Mouse (Mus musculus): ENCODE measurements around the gene Ncor2.

Ncor2 gene

GRCm38 (mm10) chr5:125127920-125128319 is 51.1 kb downstream of the Ncor2 start:
- WGBS = 100% methylated on average over 1 of the region's 1 CpGs

DNA sequence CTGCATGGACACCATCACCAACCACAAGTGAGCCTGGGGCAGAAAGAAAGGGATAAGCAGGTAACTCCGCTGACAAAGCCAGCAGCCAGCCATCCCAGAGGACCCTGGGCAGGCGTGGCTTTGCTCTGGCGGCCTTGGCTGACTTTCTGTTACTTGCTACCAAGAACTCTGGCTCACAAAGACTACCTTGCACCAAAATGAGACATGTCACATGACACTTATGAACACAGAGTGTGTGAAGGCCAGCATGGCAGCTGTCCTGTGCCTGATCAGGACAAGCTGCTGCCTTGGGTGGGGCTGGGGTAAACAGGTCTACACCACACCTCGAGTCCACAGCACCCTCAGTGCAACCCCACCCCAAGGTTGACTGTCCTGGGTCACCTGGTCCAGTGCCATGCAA is 51.6 kb downstream of the Ncor2 start:
- WGBS = 91% methylated on average over 4 of the region's 4 CpGs

- 80% methylated on average over 4 of the region's 4 CpGs for WGBS
These were observed 53.0 kb downstream of the Ncor2 start for GRCm38 (mm10) chr5:125125966-125126464.

DNA sequence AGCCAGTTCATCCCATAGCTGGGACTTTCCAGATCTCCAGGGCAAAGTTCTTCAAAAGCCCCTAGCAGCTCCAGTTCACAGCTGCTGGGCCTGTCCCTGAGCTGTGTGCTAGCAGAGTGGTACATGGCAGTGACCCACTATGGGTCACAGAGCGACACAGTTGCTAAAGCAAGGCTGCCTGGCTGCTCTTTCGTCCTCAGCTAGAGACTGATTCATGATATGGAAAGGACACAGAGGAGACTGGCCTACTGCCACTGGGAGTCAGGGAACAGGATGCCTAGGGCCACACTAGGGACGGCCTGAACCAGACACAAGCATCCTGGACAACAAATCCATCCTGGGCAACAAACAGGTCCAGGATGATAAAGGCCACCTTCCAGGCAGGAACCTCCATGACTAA is 53.8 kb downstream of the Ncor2 start:
- WGBS = 62% methylated on average over 3 of the region's 3 CpGs

DNA sequence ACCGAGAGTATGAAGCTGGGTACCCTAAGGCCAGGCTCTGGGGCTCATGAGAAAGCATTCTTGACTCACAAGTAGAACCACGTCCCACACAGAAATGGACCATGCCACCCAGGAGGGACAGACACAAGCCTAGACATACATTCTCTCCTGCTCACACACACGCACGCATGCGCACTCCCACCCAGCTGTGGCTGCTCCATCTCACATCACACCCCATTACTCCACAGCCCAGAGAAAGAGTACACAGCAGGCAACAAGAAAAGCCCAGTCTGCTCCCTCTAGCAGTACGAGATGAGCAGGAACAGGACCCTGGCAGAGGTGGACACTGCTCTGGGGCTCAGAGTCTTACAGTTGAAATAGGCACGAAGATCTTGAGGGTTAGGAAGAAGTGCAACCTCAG is 55.0 kb downstream of the Ncor2 start:
- WGBS = 77% methylated on average over 7 of the region's 7 CpGs

DNA sequence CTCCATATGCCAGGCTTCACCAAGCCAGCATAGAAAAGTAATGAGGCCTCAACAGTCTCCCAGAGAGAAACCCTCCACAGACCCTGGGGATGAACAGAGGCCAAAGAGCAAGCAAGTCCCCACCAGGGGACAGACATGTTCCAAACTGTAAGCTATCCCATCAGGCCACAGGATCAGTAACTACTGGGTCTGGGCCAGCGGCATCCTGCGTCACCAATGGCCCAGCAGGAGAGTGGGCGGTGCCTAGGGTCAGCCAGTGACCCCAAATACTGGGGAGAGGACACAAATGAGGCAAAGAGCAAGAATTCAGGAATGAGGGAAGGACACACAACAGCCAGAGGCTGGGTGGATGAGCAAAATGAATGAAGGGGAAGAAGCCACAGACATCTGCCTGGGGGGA is 55.8 kb downstream of the Ncor2 start:
- 57% methylated on average over 3 of the region's 3 CpGs for WGBS

DNA sequence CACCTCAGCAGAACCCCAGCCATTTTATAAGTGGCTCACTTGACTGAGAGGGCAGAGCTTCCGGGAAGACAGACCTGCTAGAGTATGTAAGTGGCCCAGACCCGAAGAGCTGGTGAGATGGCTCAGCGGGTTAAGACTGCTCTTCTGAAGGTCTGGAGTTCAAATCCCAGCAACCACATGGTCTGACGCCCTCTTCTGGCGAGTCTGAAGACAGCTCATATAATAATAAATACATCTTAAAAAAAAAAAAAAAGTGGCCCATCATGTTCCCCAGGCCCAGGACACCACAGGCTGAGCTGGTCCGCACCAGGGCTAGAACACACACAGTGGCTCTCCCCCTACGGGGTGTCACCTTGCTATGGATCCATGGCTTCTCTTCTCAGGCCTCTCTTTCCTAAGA is 56.5 kb downstream of the Ncor2 start:
- WGBS = 77% methylated on average over 7 of the region's 7 CpGs

DNA sequence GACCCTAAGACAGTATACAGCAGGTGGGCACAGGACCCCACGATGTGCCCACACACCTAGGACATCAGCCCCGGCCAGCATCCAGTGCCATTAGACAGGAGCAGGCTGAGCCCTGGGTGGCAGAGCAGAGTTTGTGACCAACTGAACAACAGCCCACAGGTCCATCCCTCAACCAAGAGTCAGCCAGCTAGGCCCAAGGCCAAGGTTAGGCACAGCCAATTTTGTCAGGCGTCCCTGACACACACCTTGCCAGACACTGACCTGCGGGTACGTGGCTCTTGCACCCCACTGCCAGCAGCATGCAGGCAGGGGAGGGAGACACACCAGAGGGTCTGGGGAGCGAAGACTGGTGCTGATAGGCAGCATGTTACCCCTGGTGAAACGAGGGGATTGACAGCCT is 57.0 kb downstream of the Ncor2 start:
- 74% methylated on average over 7 of the region's 7 CpGs for WGBS

DNA sequence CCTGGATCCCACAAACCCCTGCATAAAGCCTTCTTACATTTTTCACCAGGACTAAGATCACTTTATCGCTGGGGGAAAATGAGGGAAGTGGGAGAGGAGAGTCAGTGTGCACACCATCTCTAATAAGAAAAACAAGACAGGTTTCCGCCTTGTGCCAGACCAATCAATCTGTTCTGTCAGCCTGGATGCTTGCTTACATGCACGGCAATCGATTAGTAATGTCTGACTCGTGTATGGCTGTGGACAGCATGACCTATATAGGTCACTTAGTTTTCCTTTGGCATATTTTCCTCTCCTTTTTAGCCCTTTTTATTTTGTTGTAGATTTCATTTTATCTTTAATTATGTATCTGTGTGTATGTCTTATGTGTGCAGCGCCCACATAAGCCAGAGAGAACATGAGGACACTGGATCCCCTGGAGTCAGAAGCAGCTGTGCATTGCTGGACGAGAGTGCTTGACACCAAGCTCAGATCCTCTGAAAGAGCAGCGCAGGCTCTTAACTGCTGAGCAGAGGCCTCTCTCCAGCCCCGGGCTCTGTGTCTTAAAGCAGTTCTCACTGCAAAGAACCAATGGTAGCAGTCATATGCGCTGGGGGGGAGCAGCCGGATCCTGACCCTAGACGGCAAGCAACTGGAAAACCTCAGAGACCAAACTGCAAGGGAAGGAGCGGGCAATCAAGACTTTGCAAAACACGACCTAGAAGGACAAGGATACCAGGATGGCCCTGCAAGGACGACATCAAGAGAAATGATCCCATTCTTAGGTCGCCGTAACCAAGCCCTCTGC is 58.3 kb downstream of the Ncor2 start:
- 75% methylated on average over 17 of the region's 17 CpGs for WGBS

DNA sequence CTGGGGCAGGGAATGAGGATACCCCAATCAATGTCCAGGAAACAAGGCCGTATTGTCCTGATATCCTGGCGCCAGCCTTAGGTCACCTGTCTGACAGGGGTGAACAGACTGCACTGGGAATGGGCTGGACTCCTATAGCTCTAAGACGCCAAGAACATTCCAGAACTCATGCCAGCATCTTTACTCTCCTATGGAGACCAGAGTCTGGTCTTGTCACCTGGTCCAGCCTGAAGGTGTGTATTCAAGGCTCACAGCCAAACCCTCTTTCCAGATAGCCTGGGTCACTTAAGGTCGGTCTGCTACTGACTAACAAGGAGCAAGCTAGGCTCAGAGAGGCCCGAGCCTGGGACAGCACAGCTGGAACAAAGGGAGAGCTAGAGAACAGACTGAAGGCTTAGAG is 61.8 kb downstream of the Ncor2 start:
- WGBS = 74% methylated on average over 5 of the region's 5 CpGs

GRCm38 (mm10) chr5:125113029-125113428 is 66.0 kb downstream of the Ncor2 start:
- 39% methylated on average over 5 of the region's 5 CpGs for WGBS

GRCm38 (mm10) chr5:125112588-125112987 is 66.4 kb downstream of the Ncor2 start:
- WGBS = 61% methylated on average over 1 of the region's 1 CpGs

DNA sequence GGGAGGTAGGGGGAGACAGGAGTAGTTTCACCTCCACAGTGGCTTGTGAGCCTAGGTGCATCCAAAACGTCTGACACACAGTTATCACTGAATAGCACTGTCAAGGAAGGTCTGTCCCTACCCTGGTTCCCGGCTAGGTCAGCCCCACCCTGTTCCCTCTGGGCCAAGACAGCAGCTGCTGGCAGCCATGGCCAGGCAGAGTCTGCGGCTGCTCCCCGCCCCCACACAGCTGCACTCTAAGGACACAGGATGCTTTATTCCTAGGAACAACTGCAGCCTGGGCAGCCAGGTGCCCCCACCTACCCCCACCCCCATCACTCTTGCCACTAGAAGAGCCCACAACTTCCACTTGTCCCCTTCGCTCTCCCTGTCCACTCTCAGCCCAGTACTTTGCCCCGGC is 67.9 kb downstream of the Ncor2 start:
- WGBS = 44% methylated on average over 6 of the region's 6 CpGs

DNA sequence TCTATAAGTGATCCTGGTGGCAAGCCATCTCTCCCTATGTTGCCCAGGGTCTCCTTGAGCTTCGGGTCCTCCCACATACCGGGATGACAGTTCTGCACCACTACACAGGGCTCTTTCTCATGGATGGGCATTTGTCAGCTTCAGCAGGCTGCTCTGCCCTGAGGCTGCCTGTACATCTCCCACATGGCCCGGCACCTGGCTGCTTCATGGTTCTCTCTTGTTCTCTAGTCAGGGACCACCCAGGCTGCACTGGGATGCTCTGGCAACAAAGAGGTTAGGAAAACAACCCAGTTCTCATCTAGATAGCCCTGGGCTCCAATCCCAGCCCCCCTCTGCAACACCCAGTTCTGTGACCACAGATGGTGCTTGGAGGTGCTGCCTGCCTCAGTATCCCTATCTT is 68.3 kb downstream of the Ncor2 start:
- WGBS = 59% methylated on average over 3 of the region's 3 CpGs

DNA sequence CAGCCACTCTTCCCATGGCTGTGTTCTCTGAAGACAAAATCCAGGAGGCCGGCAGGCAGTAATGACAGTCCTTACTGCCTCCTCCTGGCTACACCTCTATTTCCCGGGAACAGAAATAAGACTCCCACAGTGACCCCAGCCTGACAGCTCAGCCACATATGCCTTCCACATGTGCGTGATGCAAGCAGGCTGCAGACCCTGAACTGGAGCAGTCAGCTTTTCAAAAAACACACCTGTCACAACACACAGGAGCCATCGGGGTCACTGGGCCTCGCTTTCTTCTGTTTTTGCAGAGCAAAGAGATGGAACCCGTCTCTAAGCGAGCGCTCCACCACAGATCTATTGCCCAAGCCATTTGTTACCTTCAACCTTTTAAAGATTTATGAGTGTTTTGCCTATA is 68.8 kb downstream of the Ncor2 start:
- WGBS = 82% methylated on average over 8 of the region's 8 CpGs

DNA sequence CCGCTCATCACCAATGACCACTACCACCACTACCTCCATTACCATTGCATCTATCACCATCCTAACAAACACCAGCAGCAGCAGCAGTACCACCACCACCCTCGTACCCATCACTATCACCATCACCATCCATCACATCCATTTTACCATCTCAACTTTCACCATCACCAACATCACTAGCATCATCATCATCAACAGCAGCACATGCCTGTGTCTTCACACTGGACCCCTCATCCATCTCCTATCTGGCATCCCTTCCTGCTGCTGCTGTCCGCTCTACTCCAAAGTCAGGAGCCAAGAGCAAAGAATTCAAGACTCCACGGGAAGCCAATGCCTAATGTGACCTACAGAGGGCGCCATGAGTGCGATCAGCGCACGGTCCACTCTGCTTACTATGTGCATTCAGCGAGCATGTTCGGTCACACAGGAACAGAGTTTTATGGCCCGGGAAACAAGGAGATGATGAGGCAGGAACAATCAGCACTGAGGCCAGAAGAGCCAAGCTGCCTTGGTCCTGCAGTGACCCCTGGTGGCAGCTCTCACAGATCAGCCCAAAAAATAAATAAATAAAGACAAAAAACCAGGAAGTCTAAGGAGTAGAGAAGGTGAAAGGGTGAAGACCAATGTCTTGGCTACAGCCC is 71.9 kb downstream of the Ncor2 start:
- 50% methylated on average over 11 of the region's 11 CpGs for WGBS

DNA sequence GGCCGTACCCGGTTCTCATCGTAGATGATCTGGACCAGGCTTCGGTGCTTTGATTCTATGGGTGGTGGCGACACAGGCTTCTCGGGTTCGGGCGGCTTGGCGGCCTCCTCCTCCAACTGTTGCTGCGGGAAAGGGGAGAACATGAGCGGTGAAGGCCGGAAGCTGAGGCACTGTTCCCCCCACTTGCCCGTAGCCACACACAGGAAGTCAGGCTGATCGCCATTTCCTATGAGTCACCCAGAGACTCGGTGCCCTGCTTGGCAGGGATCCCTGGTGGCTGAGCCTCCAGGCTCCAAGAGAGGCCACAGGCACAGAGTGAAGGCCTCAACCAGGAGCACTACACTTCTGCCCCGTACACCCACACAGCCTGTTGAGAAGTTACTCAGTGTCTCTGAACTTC is 72.8 kb downstream of the Ncor2 start:
- WGBS = 49% methylated on average over 16 of the region's 16 CpGs

DNA sequence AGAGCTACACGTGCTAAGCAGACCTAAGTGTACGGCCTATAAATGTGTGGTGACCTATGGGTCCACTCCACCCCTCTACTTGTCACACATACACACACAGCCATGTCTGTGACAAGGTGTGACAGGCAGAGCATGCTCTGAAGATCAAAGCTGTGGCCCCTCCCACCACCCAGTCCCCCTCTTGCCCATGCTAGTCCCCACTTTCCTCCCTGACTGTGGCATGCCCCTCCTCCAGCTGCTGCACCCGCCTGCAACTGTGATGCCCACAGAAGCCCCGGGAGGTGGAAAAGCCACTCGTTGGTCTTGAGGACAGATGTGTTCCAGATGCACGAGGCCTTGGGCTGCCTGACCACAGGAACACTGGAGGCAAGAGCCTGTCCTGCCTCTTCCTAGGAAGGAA is 74.2 kb downstream of the Ncor2 start:
- WGBS = 68% methylated on average over 6 of the region's 6 CpGs

GRCm38 (mm10) chr5:125103396-125103795 is 75.6 kb downstream of the Ncor2 start:
- 32% methylated on average over 6 of the region's 6 CpGs for WGBS

- 46% methylated on average over 7 of the region's 7 CpGs for WGBS
These were observed 76.1 kb downstream of the Ncor2 start for GRCm38 (mm10) chr5:125102907-125103306.

GRCm38 (mm10) chr5:125102352-125102751 is 76.7 kb downstream of the Ncor2 start:
- 72% methylated on average over 8 of the region's 8 CpGs for WGBS

- WGBS = 53% methylated on average over 5 of the region's 5 CpGs
These were observed 79.2 kb downstream of the Ncor2 start for GRCm38 (mm10) chr5:125099785-125100350.

- WGBS = 48% methylated on average over 9 of the region's 9 CpGs
These were observed 80.3 kb downstream of the Ncor2 start for GRCm38 (mm10) chr5:125098692-125099091.
